Mouse (Mus musculus): ENCODE data around the gene March7.
A peak's percentile ranks its signal among the peaks of the same experiment; 100 is the strongest.

Gene March7

DNA sequence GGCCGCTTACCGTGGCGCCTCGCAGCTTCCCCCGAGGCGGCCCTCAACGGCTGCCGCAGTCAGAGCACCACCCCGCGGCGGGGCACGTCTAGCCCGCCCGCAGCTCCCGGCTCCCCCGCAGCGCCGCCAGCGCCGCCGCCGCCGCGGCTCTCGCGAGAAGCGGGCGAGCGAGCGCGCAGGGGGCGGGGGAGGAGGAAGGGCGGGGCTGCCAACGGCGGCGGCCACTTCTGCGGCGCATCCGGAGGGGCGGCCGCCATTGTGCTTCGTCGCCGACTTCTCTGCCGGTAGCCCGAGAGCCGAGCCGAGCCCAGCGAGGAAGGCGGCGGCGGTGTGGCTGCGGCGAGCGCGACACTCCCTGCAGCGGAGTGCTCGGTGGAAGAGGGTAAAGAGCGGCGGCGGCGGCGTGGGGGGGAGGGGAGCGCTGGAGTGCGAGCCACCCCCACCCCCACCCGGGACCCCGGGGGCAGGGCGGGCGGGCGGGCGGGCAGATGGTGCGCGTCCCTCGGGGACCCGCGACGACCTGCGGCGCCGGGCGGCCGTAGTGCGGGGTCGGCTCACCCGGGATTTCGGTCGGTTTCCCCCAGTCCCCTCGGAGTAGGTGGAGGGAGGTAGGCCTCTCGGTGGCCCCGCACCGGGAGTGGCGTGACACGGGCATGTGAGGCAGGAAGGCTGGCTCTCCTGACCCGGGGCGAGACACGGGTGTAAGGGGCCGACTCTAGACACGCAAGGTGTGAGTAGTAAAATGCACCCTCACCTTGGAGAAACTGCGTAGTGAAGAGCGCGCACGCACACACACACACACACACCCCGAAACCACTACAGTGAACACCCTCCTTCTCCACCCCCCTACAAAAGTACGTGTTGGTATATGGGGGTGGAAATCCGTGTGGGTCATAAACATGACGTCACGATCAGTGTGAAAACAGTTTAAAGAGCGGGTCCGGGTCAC is at the start of gene March7, which contains the start of gene Baz2b:
TSS of gene March7 (plus strand) at position 185 of the 949 bp plus-strand sequence.
TSS of gene Baz2b (minus strand) at position 137 of the 949 bp plus-strand sequence.
- peak; percentile 32 for DNase-seq (ENCODE audit: low spot score)

DNA sequence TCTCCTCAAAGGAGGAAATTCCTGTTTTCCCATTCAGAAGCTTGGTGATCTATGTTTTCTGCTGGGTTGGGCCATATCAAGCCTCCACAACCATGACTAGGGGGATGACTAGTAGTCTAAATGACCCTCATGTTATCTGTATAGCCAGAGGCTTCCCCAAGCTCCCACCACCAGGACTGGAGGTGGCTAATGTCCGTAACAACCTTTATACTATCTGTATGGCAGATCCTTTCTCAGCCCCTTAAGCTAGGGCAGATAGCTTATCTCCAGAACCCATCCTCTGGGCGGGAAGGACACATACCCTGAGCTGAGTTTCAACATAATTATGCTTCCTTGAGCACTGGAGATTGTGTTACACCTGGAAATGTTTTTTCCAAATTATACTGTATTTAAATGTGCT is 45.9 kb upstream of the March7 start:
- DNase-seq (ENCODE audit: low spot score), result no peak

DNA sequence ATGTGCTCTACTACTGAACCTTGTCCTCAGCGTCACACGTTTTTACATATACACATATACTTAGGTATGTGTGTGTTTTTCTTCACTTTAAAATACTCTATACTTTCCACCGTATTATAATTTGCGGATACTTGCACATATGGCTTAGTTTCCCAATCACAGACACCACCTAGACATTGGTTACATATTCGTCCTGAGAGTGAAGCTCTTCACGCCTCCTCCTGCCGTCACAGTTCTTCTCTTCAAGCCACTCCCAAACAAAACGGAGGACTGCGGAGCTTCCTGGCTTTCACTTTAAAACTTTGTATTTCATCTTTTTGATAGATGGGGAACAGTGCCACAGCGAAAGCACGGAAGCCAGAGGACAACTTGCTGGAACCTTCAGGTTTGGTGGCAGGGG is 44.0 kb upstream of the March7 start:
- DNase-seq (ENCODE audit: low spot score), result no peak

DNA sequence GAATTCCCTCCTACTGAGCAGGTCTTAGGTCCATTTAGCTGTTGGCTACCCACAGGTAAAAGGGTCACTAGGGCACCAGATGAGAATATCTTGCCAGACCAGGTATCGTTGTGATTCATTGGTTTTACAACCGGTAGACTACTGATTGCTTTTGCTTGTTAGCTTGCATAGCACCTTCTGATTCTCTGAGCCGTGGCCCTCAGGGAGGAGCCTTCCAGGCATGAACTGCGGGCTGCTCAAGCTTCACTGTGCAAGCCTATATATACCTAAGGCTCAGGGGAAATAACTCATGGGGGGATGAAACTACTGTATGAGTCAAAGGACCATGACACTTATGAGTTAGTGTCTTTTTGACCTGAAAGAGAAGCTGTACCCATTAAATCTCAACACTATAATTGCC is 42.8 kb upstream of the March7 start:
- no peak for DNase-seq (ENCODE audit: low spot score)

DNA sequence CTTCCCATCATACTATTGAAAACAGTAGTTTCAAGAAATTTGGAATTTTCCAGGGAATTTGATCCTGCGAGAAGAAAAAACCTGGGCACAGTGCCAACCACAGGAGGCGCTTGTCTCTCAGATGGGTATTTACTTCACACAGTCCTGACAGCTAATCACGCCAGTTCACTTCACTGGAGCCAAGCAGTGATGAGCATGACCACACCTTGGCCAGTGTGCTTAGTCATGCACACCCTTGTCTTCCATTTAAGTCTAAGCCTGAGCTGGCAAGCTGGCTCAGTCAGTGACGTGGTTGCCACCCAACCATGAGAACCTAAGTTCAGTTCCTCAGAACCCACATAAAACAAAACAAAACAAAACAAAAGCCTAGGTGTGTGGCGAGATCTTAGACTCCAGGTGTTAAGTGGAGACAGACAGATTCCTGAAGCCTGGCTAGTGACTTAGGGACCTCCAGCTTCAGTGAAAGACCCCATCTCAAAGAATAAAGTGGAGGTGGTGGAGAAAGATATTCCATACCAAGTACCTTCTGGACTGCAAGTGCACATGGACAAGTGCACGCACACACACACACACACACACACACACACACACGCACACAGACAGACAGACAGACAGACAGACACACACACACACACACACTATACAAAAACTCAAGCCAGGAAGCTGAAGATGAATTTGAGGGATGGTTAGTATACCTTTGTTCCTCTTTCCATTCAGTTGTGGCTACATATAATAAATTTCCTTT is 37.7 kb upstream of the March7 start:
- no peak for DNase-seq (ENCODE audit: low spot score)

DNA sequence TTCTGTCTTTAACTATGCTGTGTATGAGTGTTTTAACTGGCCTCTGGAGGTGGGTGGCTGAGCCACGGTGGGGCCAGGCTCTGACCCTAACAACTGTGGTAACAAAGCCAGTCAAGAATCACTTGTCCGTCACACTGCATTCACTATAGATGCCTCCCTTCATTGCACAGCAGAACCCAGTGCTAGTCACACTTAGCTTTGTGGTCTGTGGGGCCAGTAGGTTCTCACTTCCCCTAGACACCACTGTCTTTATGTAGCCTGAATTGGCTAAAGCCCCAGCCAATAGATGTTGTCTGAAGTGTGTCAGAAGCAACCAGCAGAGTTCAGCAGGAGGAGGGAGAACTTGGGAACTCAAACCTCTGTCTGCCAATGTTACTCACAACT is 37.2 kb upstream of the March7 start:
- no peak for DNase-seq (ENCODE audit: low spot score)

DNA sequence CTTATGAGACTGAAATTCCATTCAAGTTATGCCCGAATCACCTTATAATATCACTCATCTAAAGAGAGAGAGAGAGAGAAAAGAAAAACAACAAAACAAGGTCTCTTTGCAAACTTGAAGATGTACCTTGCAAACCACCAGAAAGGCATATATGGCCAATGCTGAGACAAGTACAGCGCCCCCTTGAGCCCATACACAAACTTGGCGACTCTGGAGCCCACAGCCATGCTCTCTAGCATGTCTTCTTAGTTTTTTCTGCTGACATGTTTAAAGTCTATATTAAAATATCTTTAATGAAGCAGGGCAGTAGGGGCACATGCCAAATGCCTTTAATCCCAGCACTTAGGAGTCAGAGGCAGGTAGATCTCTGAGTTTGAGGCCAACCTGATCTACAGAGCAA is 36.5 kb upstream of the March7 start:
- no peak for DNase-seq (ENCODE audit: low spot score)

DNA sequence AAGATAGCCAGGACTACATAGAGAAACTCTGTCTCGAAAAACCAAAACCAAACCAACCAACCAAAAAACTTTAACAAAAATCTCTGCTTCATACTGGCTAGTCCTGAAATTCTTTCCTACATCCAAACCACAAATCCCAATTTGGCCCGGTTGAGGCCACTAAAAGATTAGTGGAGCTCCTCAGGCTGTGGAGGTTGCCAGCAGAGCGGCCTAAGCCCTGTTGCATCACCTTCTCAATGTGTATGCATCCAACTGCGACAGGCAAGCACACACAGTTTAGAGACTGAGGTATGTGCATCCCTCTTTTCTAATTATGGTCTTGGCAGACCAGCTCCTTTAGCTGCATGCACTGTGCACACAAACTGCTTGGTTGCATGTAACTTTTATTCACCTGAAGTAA is 36.1 kb upstream of the March7 start:
- DNase-seq (ENCODE audit: low spot score), result no peak

DNA sequence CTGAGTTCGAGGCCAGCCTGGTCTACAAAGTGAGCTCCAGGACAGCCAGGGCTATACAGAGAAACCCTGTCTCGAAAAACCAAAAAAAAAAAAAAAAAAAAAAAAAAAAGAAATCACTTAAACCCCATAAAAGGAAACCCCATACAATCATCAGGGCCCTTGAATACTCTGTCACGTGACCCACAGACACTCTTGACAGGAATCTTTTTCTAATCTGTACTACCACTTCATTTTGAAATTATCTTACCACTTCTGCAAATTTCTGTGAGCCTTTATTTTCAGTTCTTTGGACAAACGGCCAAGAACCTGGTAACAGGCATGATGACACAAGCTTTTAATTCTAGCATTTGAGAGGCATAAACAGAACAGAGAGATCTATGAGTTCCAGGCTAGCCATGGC is 34.6 kb upstream of the March7 start:
- DNase-seq (ENCODE audit: low spot score), result no peak

DNA sequence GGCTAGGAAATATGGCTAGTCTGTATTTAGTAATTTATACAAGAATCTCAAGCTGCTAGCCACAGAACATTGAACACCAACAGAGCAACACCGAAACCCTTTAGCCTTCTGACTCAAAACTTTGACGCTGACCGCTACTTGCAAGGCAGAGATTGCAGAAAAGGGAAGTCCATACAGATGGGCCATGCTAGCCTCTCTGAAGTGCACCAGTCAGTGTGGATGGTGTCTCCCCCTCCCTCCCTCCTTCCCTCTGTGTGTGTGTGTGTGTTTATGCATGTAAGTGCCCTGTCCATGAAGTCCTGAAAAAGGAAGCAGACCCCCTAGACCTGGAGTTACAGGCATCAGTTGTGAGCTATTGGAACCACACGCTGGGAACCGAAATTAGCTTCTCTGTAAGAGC is 33.6 kb upstream of the March7 start:
- no peak for DNase-seq (ENCODE audit: low spot score)

DNA sequence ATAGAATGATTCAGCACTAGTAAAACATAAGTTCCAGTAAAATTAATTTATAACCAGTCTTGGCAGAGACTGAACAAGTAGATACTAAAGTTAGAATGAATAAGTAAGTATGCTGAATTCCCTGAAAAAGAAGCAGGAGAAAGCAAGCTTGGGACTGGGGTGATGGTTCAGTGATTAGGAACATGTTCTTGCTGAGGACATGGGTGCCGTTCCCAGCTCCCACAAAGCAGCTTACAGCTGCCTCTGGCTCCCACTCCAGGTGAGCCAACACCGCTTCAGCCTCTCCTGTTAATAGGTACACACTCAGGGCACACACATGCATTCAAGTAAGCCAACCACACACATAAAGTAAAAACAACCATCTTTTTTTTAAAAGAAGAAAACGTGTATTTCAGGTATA is 32.2 kb upstream of the March7 start:
- DNase-seq (ENCODE audit: low spot score), result no peak

DNA sequence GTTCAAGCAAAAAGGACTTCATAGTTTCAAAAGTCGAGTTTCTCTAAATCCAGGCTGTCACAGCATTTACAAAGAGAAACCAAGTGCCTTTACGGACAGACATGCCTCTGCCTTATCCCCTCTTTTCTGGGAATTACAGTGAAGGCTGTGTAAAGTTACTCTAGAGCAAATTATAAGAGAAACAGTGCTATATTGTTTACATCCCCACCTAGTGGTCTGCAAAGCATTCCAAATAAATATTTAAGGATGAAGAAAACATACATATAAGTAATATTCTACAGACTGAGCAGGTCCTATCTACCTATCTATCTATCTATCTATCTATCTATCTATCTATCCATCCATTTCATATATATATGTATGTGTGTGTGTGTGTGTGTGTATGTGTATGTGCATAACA is 28.0 kb upstream of the March7 start:
- no peak for DNase-seq (ENCODE audit: low spot score)

DNA sequence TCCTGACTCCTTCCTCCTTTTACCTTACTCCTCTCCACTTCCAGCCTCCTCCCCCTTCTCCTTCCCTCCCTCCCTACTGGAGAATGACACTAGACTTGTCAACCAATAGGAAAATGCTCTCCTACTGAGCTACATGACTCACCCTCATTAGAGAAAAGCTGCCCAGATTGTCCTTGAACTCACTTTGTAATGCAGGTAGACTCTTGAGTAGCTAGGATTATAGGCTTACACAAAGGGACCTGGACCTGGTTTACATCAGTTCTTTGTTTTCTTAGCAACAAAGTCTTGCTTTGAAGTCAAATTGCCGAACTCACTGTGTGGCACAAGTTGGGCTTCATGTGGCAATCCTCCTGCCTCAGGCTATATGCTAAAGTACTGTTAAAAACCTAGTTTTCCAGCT is 12.8 kb upstream of the March7 start:
- DNase-seq (ENCODE audit: low spot score), result no peak

DNA sequence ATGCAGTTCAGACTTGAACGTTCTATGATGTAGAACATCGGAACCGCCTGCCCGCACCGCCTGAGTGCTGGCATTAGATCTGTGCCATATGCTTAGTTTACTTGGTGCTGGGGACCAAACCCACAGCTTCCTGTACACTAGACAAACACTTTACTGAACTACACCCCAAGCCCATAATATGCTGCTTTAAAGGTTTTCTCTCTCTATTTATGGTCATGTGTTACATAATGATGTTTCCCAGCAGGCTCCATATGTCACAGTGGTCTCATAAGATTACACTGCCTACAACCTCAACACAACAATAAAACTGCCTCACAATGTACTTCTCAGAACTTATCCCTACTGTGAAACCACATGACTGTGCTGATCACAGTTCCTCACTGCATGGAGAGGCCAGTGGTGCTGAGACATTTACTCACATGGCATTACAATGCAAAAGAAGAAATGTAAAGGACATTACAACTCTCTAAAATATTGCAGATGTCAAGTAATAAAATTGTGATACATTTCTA is 9.6 kb upstream of the March7 start:
- no peak for DNase-seq (ENCODE audit: low spot score)

DNA sequence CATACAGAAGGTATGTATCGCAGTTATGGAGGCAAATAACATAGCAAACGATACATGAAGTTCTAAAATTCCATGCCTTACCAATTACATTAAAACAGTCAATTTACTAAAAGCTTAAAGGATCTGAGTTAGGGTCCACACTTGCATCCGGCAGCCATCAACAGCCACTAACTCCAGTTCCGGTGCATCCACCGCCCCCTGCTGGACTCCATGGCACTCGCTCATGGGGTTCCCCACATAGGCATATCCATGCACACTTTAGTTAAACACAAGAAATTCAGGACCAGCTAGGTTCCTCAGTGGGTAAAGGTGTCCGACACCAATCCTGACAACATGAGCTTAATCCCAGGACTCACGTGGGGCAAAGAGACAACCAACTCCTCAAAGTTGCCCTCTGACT is 9.0 kb upstream of the March7 start:
- DNase-seq (ENCODE audit: low spot score), result no peak

DNA sequence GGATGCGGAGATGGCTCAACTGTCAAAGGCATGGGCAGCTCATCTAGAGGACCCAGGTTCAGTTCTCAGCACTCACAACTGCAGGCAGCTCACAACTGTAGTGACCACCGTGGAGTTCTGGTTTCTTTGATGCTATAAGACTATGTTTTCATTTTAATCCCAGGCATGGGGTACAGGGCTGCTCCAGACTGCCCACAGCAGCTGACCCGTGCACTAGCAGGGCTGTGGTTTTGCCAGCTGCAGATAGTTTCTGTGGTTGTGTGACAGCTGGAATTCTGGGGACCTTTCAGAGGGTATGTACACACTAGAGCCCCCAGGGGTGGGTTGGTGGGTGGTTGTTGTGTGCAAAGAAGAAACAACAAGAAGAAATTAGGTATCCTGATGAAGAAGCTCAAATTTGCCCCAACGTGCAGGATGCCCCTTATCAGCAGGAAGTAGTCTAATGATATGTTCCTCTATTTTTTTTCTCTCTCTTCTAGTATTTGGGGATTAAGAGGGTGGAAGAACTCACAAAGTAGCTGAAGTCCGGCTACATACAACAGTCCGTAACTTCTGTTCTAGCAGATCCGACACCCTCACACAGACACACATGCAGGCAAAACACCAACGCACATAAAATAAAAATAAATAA is 6.7 kb upstream of the March7 start:
- no peak for DNase-seq (ENCODE audit: low spot score)

DNA sequence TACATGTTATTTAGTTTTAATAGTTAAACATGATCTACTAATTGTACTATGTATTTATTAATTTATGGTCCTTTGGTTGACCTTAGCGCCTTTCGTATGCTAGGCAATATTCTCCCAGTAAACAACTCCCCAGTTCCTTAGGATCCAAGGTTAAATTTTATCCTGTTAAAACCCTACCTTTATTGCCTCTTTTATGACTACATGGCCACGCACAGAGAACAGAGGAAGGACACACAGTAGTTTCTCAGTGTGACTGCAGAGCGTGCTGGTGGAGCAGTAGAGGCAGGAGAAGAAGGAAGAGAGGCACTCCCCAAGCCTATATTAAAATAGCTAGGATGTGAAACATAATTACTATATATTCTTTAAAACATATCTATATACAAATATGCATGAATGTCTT is 6.0 kb upstream of the March7 start:
- DNase-seq (ENCODE audit: low spot score), result no peak

DNA sequence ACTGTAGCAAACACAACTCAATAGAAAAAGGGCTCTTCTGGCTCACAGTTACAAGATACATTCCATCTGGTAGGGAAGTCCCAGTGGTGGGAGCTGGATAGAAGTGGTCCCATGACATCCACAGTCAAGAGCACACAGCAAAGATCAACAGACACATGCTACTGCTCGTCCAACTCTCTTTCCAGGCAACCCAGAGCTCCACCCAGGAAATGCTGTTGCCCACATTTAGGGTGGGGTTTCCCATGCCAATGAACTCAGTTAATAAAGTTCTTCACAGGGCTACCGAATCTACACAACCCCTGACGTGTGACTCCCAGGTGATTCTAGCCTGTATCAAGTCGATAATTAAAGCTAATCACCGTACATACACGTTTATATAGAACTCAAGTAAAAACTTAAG is 5.5 kb upstream of the March7 start:
- no peak for DNase-seq (ENCODE audit: low spot score)

DNA sequence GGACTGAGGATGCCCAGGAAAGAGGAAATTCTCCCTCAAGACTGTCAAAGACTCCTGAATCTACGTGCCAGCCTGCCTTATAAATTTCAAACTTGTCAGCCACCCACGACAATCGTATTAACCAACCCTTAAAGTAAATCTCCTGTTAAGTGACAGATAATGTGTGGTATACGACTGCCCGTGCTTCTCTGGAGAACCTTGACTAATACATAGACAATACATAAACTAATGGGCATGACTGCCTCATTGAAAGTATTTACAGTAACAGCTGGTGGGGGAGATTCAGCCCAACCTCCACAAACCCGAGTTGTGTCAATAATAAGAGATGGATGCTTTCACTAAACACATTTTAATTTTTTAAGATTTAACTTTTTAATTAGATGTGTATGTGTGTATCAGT is 3.9 kb upstream of the March7 start:
- DNase-seq (ENCODE audit: low spot score), result no peak

DNA sequence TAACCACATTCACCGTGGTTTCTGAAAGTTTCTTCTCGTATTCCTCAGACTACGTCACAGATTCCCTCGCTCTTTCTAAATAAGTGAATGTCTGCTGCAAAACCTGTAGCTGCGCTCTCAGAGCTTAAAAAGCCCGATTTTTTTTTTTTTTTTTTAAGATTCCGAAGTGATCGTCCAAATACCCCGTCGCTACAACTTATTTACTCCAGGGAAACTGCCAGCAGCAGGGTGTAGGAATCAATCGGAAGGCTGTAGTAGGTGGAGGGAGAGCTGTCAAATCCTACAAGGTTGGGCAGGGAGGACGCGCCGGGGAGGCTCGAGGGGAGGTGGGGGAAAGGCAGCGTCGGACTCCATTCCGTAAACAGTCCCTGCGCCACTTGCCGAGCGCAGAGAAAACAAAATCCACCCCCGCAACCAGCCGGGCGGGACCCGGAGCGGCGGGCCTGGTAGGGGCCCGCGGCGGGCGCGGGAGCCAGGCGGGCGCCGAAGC is 520 bp upstream of the March7 start:
- no peak for DNase-seq (ENCODE audit: low spot score)

DNA sequence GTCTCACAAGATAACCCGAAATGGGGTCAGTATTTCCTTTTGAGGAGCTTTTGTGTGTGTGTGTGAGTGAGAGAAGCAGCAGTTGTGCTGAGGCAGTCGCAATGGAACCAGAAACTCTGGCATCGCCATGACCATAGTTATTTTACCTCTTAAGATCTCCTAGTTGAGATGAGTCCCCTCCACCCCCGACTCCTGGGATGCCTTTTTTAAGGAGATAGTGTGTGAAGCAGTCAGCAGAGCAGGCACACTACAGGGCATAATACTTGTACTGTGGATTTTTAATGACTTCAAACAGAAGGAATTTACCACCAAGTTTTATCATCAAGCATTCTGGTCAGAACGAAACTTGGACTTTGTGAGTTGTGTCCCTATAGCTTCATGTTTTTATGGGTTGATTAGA is 1.1 kb downstream of the March7 start:
- no peak for DNase-seq (ENCODE audit: low spot score)

DNA sequence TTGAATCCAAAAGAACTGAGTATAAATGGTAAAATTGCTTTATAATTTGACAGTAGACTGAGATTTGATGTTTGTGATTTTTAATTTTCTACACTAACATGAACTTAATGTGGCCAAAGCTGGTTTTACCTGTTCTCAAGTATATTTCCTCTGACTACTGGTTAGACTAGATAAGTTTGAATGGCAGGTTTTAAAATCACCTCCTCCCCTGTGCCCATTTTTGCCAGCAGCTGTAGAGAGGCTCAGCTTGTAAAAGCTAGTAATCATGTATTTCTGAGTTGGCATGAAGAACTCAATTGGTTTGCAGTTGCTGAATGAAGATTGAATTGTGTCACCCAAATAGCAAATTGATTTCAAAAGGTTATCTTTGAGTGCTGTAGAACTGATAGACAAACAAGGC is 2.8 kb downstream of the March7 start:
- DNase-seq (ENCODE audit: low spot score), result no peak

DNA sequence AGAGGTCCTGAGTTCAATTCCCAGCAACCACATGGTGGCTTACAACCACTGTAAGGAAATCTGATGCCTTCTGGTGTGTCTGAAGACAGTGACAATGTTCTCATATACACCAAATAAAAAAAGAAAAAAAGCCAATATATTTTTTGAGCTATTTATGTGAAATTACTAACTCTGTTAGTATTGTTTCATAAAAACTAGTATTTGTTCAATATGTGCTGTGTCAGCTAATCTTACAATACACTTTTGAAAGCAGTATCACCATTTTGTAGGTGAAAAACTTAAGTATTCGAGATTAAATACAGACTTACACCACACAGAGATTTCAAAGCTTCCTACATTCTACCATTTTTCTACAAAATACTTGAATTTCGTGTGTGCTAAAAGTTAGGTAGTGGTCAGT is 5.0 kb downstream of the March7 start:
- DNase-seq (ENCODE audit: low spot score), result no peak

Measured in urinary bladder, postnatal 10 days (tissue).